Mouse (Mus musculus): Measurements from ENCODE around the gene Phlpp1.

DNA sequence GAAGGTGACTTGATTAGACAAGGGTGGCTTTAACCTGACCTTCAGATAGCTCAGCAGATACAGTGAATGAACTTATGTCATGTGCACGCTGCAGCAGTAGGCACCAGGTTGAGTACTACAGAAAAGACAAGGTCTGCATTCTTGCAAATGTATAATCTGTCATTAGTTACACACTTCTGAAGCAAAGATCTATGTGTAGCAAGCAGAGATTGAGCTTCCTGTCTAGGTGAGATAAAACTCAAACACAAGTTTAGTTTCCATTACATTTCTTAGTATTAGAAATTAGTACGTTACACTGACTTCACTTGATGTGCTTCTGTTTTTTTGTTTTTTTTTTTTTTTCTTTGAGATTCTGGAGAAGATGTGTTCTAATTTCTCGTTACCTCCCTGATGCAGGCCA, 32.4 kb downstream of the Phlpp1 start:
- TF ChIP-seq CTCF (conservative IDR thresholded peaks at IDR 0.05; ENCODE audit: low read length): no peak
- TF ChIP-seq NANOG (IDR thresholded peaks at IDR 0.05; ENCODE audit: borderline replicate concordance, low read length): no peak

All from E14TG2a.4 (cell line).